Mouse (Mus musculus) neural tube, embryonic 10.5 days (tissue): ENCODE data around the gene Sec24a.
"Not testable (repeated sequence)": the region's sequence is repeated elsewhere in the genome, so short reads cannot be mapped to it uniquely, and the experiment has no call there.

Source experiments
- DNase-seq: peaks from one replicate; pipeline ENCODE4 v3.0.0-alpha.2; 2017; ENCODE audit warnings: low spot score; ENCODE audit errors: extremely low spot score

Gene Sec24a

DNA sequence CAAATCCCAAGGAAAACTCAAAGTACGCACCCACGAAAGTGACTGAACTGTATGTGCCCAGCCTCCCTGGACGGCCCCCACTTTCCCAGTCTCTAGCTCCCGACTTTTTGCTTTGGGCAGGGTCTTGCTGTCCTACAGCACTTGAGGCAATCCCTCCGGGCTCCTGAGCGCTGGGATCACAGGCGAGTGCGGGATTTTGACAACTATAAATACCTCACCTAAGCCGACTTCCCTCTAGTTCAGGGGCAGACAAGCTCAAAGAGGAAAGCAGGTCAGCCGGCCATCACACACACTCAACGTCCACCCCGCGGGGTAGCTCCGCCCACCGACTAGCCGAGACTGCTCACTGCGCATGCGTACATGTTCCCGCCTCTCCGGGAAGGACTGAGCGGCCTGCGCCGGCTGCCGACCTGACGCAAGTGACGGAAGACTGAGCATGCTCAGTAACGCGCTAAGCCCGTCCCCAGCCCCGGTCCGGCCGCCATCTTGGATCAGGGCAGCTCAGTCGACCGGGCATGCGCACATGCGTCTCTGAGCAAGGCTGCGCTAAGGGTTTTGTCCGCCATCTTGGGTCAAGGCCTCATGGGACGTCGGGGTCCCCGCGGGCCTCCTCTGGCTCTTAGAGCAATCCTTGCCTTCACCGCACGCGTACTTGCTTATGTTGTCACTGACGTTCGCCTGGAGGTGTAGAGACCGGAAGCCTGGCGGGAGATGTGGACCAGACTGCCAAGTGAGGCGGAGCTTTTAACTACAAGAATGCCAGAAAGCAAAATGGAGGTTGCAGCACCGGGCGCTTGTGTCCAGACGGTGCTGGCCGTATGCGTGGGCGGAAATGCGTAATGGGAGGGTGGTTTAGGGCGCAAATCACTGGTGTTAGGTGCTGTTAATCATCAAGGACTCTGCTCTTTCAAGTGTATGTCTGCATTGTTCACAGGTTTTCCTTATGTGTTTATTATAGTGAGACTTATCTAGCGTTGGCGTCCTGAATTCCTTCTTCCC is 74.8 kb downstream of the Sec24a start, which contains the start of gene 0610009B22Rik:
TSS of gene 0610009B22Rik (minus strand) at position 545 of the 999 bp plus-strand sequence.
- peak; percentile 100 for DNase-seq

- no peak for DNase-seq
Measured at GRCm38 (mm10) chr11:51681976-51682374, 81.5 kb downstream of the Sec24a start.

DNA sequence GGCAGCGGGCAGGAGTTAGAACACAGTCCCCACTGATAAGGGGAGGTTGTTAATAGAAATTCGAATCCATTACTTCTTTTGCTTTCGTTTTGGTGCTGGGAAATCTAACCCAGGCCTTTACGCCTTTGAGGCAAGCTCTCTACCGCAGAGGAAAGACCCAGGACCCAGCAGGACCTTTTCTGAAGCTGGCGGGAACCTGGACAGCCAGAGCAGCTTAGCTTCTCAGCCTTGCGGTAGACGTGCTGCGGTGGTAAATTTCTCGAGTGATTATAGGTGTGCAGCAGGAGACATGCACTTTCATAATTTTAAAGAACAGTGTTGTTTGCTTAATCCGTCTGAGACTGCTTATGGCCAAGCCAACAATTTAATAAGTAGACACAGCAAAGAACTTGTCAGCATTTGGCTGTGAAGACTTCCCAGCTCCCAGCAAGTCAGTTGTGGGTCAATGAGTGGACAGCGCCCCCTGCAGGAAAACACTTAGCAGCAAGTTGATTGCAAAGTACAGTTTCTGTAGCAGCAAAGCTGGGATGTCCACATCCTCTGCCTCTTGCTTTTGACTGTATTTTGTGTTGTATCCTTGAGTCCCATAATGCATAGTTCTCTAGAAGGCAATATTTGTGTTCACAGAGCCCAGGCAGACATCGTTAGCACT is 82.0 kb downstream of the Sec24a start:
- DNase-seq = peak; percentile 87

DNA sequence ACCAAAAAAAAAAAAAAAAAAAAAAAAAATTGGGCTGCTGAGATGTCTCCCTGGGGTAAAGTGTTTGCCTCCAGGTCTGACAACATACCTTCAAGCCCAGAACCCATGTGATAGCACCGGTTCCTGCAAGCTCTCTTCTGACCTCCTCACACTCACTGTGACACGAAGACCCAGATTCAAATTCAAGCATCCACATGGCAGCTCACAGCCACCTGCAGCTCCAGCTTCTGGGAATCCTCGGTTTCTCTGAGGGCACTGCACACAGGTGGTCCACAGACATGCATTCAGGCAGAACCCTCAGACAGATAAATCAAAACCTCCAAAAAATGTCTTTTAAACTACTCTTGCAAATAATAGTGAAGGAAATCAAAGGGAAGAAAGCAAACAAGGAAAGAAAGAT is 84.0 kb downstream of the Sec24a start:
- no peak for DNase-seq

GRCm38 (mm10) chr11:51677737-51678418 is 85.6 kb downstream of the Sec24a start:
- DNase-seq = no peak

DNA sequence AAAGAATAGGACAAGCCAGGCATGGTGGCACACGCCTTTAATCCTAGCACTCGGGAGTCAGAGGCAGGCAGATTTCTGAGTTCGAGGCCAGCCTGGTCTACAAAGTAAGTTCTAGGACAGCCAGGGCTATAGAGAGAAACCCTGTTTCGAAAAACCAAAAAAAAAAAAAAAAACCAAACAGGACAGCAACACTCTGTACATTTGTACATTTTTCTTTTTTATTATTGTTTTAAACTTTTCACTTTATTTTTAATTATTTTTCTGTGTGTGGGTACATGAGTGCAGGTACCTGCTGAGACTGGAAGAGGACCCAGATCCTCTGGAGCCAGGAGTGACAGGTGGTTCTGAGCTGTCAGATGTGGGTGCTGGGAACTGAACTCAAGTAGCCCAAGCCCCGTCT is 88.0 kb downstream of the Sec24a start:
- DNase-seq = no peak

DNA sequence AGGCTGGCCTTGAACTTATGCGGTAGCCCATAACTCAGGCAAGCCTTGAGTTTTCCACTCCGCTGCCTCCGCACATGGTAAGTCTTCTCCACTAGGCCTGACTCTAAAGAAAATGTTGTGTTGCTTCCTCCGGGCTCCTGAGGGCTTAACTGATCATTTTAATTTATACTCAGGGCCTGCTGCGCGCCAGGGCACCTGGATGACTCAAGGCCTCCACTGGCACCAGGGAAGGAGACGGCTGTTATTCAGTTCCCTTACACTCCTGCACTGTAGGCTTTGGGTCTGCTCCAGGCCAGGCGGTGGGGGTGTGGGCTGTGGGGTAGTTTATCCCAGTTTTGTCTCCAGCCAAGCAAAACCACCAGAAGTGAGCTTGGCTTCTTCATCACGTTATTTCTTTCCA is 90.1 kb downstream of the Sec24a start:
- DNase-seq = no peak

DNA sequence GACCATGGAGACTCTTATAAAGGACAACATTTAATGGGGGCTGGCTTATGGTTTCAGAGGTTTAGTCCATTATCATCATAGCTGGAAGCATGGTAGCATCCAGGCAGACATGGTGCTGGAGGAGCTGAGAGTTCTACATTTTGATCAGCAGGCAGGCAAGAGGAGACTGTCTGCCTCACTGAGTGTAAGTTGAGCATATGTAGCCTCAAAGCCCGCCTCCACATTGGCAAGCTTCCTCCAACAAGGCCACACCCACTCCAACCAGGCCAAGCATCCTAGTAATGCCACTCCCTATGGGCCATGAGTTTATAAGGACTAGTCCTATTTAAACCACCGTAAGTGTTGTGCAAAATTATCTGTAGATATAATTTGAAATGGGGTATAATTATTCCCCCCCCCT is 92.1 kb downstream of the Sec24a start:
- DNase-seq = no peak

- no peak for DNase-seq
Measured at GRCm38 (mm10) chr11:51670846-51671245, 92.6 kb downstream of the Sec24a start.

GRCm38 (mm10) chr11:51664747-51665146 is 98.7 kb downstream of the Sec24a start:
- not testable (repeated sequence) for DNase-seq

- DNase-seq = no peak
Measured at GRCm38 (mm10) chr11:51662632-51663031, 100.8 kb downstream of the Sec24a start.

DNA sequence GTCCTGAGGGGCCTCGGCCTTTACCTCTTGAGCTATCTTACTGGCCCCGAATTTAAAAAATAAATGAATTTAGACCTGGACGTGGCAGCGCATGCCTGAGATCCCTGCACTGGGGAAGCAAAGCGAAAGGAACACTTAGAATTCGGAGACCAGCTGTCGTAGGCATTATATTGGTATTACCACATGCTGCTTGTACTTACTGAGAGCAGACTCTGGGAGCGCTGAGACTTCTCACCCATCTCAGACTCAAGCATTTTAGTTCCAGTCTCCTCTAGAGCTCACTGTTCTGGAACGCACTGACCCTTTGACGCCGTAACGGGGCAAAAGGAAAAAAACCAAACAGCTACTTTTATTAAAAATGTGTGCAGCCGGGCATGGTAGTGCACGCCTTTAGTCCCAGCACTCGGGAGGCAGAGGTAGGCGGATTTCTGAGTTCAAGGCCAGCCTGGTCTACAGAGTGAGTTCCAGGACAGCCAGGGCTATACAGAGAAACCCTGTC is 101.5 kb downstream of the Sec24a start:
- no peak for DNase-seq

DNA sequence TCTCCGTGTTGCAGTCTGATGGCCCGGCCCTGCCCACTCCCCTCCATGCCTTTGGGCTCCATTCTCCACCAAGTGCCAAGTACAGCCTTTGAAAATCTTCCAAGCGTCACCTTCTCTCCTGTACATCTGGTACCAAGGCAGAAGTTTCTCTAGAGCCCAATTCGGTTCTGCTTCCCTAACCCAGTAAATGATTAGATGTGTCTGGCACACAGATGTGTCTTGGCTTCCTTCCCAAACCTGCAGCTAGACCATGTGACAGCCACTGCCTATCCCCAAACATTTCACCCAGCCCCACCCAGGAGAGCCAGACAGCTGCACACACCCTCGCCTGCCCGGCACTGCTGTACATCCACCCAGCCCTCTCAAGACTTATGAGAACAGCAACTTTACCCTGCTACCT is 104.7 kb downstream of the Sec24a start:
- no peak for DNase-seq

DNA sequence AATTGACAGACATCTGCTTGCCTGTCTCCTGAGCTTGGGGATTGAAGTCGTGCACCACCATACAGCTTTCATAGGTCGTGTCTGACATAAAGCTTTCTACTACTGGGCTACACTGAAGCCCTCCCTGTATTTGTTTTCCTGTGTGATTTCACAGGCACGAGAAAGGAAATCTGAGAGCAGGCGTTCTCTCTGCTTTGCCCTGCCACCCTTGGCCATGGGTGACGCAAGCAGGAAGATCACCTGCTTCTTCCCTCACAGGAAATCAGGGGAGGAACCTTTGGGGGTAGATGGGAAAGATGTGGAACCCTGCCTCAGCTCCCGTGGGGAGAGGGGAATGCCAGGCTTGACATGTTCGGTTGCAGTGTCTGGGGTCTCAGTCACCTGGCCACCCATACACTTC is 105.1 kb downstream of the Sec24a start:
- no peak for DNase-seq

DNA sequence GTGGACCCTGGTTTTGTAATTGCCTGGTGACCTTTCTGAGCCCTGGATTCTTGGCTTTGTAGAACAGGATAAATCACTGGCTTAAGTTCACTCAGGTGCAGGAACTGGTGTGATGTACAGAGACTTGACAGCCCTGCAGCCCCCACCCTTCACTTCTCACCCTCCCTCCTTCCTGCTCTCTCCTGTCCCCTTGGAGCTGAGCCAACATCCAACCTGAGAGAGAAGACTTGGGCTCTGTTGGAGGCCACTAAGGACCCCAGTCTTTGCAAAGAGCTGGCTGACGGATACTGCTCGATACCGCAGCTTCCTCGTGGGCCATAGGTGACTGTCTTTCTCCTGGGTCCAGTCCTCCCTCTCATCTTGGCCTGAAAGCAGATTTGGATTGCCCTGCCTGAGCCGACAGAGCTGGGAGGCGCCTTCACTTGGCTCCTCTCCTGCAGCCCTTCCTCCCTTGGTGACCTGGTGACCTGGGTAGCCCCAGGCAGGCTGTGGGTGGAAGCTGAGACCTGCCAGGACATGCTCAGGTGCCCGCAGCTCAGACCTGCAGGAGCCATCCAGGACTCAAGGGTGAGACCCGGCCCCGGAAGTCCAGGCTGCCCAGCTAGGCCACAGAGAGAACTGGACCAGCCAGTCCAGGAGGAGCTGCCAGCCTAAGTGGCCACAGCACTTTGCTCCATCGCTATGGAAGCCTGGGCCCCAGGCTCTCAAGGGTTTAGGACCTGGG is 106.5 kb downstream of the Sec24a start:
- DNase-seq = no peak

DNA sequence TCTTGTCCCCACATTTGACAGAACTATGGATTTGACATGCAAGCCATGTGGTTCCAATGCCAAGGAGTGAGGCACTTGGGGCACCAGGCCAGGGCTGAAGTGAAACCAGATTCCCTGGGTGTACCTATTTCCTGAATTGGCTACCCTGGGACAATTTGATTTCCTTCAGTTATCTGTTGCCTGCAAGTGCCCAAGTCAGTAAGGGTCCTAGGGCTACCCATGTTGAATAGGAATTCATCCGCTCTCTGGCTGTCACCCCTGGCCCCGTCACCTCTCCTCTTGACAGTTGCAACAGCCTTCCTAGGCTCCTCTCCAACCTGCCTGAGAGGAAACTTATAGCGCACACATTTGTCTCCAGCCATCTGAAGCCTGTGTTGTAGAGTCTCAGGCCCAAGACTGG is 108.5 kb downstream of the Sec24a start:
- no peak for DNase-seq

- no peak for DNase-seq
Measured at GRCm38 (mm10) chr11:51653736-51654135, 109.7 kb downstream of the Sec24a start.

- no peak for DNase-seq
Measured at GRCm38 (mm10) chr11:51652889-51653418, 110.5 kb downstream of the Sec24a start.

- peak; percentile 76 for DNase-seq
Measured at GRCm38 (mm10) chr11:51650691-51651515, 112.5 kb downstream of the Sec24a start, which contains the start of the genes N4bp3 and D930048N14Rik. Gene N4bp3 (minus strand): TSS chr11:51650842. Gene D930048N14Rik (plus strand): TSS chr11:51650954.

- DNase-seq = no peak
Measured at GRCm38 (mm10) chr11:51650261-51650660, 113.2 kb downstream of the Sec24a start.
